Mouse (Mus musculus) ES-Bruce4 (cell line): ENCODE results near the gene Gulp1.

Experiments used
- CTCF ChIP-seq: IDR thresholded peaks from one replicate; pipeline ENCODE4 v1.8.1; 2011; ENCODE audit warnings: low read depth, low read length
- EP300 ChIP-seq: IDR thresholded peaks from 2 replicates; pipeline ENCODE4 v1.6.1; 2011; ENCODE audit warnings: low read depth, low read length; ENCODE audit not compliant: insufficient read depth
- POLR2A ChIP-seq: IDR thresholded peaks from one replicate; pipeline ENCODE4 v1.8.1; 2011; ENCODE audit warnings: low read length; ENCODE audit not compliant: insufficient read depth

DNA sequence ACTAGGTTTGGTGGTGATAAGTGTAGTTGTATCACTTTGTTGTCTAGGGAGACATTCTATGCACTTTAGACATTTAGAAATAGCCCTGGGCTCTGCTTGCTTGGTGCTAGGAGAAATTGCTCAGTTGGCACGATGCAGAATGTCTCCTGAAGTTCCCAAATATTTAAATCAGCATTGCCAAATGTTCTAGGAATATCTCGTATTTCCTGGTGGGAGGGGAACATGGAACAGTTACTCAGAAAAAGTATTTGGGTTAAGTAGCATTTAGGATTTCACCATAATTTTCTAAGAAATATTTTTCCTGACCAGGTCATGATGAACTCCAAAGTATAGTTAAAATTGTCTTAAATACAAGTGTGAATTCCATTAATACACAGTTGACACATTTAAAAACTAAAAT lies 25.3 kb downstream of the Gulp1 start:
- TF ChIP-seq CTCF (no peak), EP300 (no peak), POLR2A (no peak)
